Comparison of ENCODE assay signal across 8 mouse cellular contexts in the genomic region with DNA sequence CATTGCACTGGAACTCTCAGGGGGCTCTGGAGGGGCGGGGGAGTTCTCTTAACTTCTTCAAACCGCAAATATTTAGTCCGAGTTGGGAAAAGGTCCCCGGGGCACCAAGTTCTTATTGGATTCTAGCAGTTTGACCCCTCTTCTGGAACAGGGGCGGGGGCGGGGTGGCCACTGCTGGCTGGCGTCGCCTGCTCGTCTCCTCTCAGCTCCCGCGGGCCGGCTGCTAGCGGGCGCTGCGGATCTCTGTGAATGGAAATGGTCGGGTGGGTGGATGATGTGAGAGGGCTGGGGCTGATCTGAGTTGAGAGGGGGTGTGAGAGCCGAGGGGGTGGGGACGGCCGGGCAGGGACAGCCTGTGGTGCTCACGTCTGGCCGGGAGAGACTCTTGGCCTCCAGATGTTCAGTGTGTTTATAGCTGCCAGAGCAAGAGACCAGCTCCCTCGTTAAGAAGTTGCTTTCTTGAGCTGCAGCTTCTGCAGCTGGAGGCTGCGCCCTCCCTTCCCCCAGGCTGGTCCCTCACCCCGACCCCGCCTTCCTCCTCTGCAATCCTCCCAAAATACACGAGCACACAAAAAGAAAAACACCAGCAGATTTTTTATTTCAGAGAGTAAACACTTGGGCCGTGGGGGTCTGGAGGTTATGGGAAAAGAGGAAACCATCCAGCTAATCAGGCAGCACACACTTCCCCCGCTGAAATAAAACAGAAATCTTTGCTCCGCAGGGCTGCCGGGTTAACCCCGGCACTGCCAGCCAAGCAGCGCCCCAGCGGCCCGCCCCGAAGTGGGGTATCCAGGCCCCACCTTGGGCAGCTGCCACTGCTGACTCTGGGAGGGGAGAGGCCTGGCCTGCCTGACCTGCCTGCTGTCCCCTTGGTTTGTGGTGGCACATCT. TPM values are rescaled to one million over a fixed set of nuclear protein-coding genes. Genes with fewer than 3 reads are reported as not detected.
A peak's percentile ranks its signal among the peaks of the same experiment; 100 is the strongest.
DNase-seq lines count a peak whose midpoint lies in the region; ATAC-seq lines count a peak whose summit lies in the region.

No protein-coding gene starts in this region.

- H3K9me3 ChIP-seq in embryonic facial prominence, embryonic 15.5 days (replicated peaks): no peaks in the 10 kb centered on the region
- no peaks in the 10 kb centered on the region for H3K9me3 ChIP-seq in heart, embryonic 15.5 days (replicated peaks)
- no peaks in the 10 kb centered on the region for H3K9me3 ChIP-seq in kidney, embryonic 16.5 days (ENCODE audit: low read length)
- H3K9me3 ChIP-seq in lung, embryonic 15.5 days: no peaks in the 10 kb centered on the region
- no peaks in the 10 kb centered on the region for H3K9me3 ChIP-seq in neural tube, embryonic 15.5 days (replicated peaks)

- no peak overlapping the region for H3K9ac ChIP-seq in embryonic facial prominence, embryonic 15.5 days
- peak overlapping the region; percentile 33 for H3K9ac ChIP-seq in heart, embryonic 15.5 days
- peak overlapping the region; percentile 53 for H3K9ac ChIP-seq in kidney, embryonic 16.5 days (replicated peaks; ENCODE audit: low read length)
- H3K9ac ChIP-seq in lung, embryonic 15.5 days: peak overlapping the region; percentile 31; the same call in 1 of the 2 replicates
- H3K9ac ChIP-seq in neural tube, embryonic 15.5 days (replicated peaks): peak overlapping the region; percentile 41

- no peaks in the 10 kb centered on the region for H3K36me3 ChIP-seq in embryonic facial prominence, embryonic 15.5 days
- H3K36me3 ChIP-seq in heart, embryonic 15.5 days: no peaks in the 10 kb centered on the region
- no peaks in the 10 kb centered on the region for H3K36me3 ChIP-seq in kidney, embryonic 16.5 days (ENCODE audit: insufficient read depth, low read length)
- no peaks in the 10 kb centered on the region for H3K36me3 ChIP-seq in lung, embryonic 15.5 days
- no peaks in the 10 kb centered on the region for H3K36me3 ChIP-seq in neural tube, embryonic 15.5 days

- peak overlapping the region; percentile 78 for H3K27ac ChIP-seq in embryonic facial prominence, embryonic 15.5 days (replicated peaks)
- peak overlapping the region; percentile 86 for H3K27ac ChIP-seq in heart, embryonic 15.5 days
- peak overlapping the region; percentile 88 for H3K27ac ChIP-seq in kidney, embryonic 16.5 days (ENCODE audit: low read length)
- H3K27ac ChIP-seq in lung, embryonic 15.5 days: peak overlapping the region; percentile 95
- H3K27ac ChIP-seq in neural tube, embryonic 15.5 days (replicated peaks): peak overlapping the region; percentile 63

- H3K4me1 ChIP-seq in embryonic facial prominence, embryonic 15.5 days: peaks cover 45% of the 10 kb centered on the region
- peaks cover 64% of the 10 kb centered on the region for H3K4me1 ChIP-seq in heart, embryonic 15.5 days (replicated peaks)
- H3K4me1 ChIP-seq in kidney, embryonic 16.5 days (ENCODE audit: insufficient read depth, low read length): peaks cover 74% of the 10 kb centered on the region
- H3K4me1 ChIP-seq in lung, embryonic 15.5 days: peaks cover 88% of the 10 kb centered on the region
- H3K4me1 ChIP-seq in neural tube, embryonic 15.5 days: peaks cover 39% of the 10 kb centered on the region

- H3K27me3 ChIP-seq in embryonic facial prominence, embryonic 15.5 days: 0 out of 2 replicates have a peak, but pooled peaks cover 4% of the 10 kb centered on the region
- H3K27me3 ChIP-seq in heart, embryonic 15.5 days: no peaks in the 10 kb centered on the region
- no peaks in the 10 kb centered on the region for H3K27me3 ChIP-seq in kidney, embryonic 16.5 days (ENCODE audit: insufficient read depth, low read length)
- no peaks in the 10 kb centered on the region for H3K27me3 ChIP-seq in lung, embryonic 15.5 days
- H3K27me3 ChIP-seq in neural tube, embryonic 15.5 days (replicated peaks): peaks cover 64% of the 10 kb centered on the region

- peak; percentile 82 for ATAC-seq in embryonic facial prominence, embryonic 15.5 days (ENCODE audit: insufficient number of reproducible peaks, low FRiP score, low TSS enrichment, low read depth)
- ATAC-seq in heart, embryonic 15.5 days (replicated peaks; ENCODE audit: insufficient number of reproducible peaks, insufficient read depth, low FRiP score, low read depth): peak; percentile 83
- peak; percentile 91 for ATAC-seq in kidney, embryonic 16.5 days (ENCODE audit: low FRiP score, low TSS enrichment)
- peak; percentile 89 for ATAC-seq in lung, embryonic 15.5 days (ENCODE audit: borderline replicate concordance, extremely low read depth, low FRiP score, low TSS enrichment)
- peak; percentile 56; the same call in 1 of the 2 replicates for ATAC-seq in neural tube, embryonic 15.5 days (ENCODE audit: low FRiP score)

- DNase-seq in left cerebral cortex, adult 11 months (ENCODE audit: low spot score): peak; percentile 11
- no peak for DNase-seq in left cerebral cortex, adult 8-10 months (ENCODE audit: low spot score in 2 of 2)
- peak; percentile 80 to 82 for DNase-seq in thymus, postnatal 10 days (ENCODE audit: low spot score in 2 of 2)

- peak overlapping the region; percentile 36 for H3K4me3 ChIP-seq in embryonic facial prominence, embryonic 15.5 days (replicated peaks)
- peak overlapping the region; percentile 46 for H3K4me3 ChIP-seq in heart, embryonic 15.5 days
- peak overlapping the region; percentile 35 for H3K4me3 ChIP-seq in kidney, embryonic 16.5 days (ENCODE audit: low read length)
- peak overlapping the region; percentile 28 for H3K4me3 ChIP-seq in lung, embryonic 15.5 days
- peak overlapping the region; percentile 36 for H3K4me3 ChIP-seq in neural tube, embryonic 15.5 days (replicated peaks)

- H3K4me2 ChIP-seq in embryonic facial prominence, embryonic 15.5 days (replicated peaks): peak overlapping the region; percentile 61
- peak overlapping the region; percentile 76 for H3K4me2 ChIP-seq in heart, embryonic 15.5 days
- peak overlapping the region; percentile 62 for H3K4me2 ChIP-seq in kidney, embryonic 16.5 days (replicated peaks; ENCODE audit: low read depth, low read length)
- H3K4me2 ChIP-seq in lung, embryonic 15.5 days: peak overlapping the region; percentile 60
- H3K4me2 ChIP-seq in neural tube, embryonic 15.5 days: peak overlapping the region; percentile 75

- 1% methylated on average over 35 of the region's 35 CpGs for WGBS in embryonic facial prominence, embryonic 15.5 days
- WGBS in heart, embryonic 15.5 days: 2% methylated on average over 35 of the region's 35 CpGs
- WGBS in kidney, embryonic 16.5 days: under 1% methylated on average over 35 of the region's 35 CpGs
- WGBS in lung, embryonic 15.5 days: 1% methylated on average over 35 of the region's 35 CpGs
- WGBS in neural tube, embryonic 15.5 days: 1% methylated on average over 34 of the region's 35 CpGs

RNA-seq across cellular contexts. Expression of a gene that starts 36.2 kb away (rescaled TPM):
- 10 to 100 TPM in 3 of 4 experiments, 1 to 10 TPM in 1; 9.7 to 11.3 (median 10.7) TPM for total RNA-seq in left cerebral cortex, adult 8-10 months (2022)
- 39.4 and 41.7 TPM in 2 replicates for polyA plus RNA-seq in embryonic facial prominence, embryonic 15.5 days (2015; fragmentation: Nextera tagmentation; extraction: Ambion mirVana)
- polyA plus RNA-seq in heart, embryonic 15.5 days (2015; fragmentation: Nextera tagmentation; extraction: Ambion mirVana): 46.3 and 54.9 TPM in 2 replicates
- polyA plus RNA-seq in kidney, embryonic 16.5 days (2015; fragmentation: Nextera tagmentation; extraction: Ambion mirVana): 76.2 and 80.2 TPM in 2 replicates
- polyA plus RNA-seq in lung, embryonic 15.5 days (2015; fragmentation: Nextera tagmentation; extraction: Ambion mirVana): 104 and 106 TPM in 2 replicates
- polyA plus RNA-seq in neural tube, embryonic 15.5 days (2015; fragmentation: Nextera tagmentation; extraction: Ambion mirVana): 17.6 and 34.5 TPM in 2 replicates

Comparison
In these comparisons a context has a peak if more than half of its experiments do, and no peak if none do; other contexts are left out.
1. DNase-seq: peak in left cerebral cortex, adult 11 months (single experiment) and thymus, postnatal 10 days (2 of 2); none in left cerebral cortex, adult 8-10 months (0 of 2).
2. Peak in every context shown above with its lines, with median percentiles within 50 percentile points of each other: ATAC-seq, H3K27ac ChIP-seq, H3K4me2 ChIP-seq and H3K4me3 ChIP-seq.